Mouse (Mus musculus): Measurements from ENCODE around the gene Gm49776. TPM values are rescaled to one million over a fixed set of nuclear protein-coding genes. Genes with fewer than 3 reads are reported as not detected.
"Not testable (repeated sequence)": the region's sequence is repeated elsewhere in the genome, so short reads cannot be mapped to it uniquely, and the experiment has no call there.

The Gm49776 gene
- polyA plus RNA-seq, 1 experiment = not detected

GRCm38 (mm10) chr16:18198365-18199098, 59.6 kb downstream of the Gm49776 start:
- Histone ChIP-seq H3K4me1 (replicated peaks; ENCODE audit: control insufficient read depth, insufficient read depth, low read length) (no peaks in the 10 kb centered on the region), H3K4me3 (ENCODE audit: control insufficient read depth, insufficient read depth, low read length) (no peak overlapping the region), H3K27me3 (ENCODE audit: control insufficient read depth, insufficient read depth, low read length) (no peaks in the 10 kb centered on the region), H3K36me3 (ENCODE audit: control insufficient read depth, insufficient read depth, low read length) (no peaks in the 10 kb centered on the region), H3K27ac (ENCODE audit: control insufficient read depth, insufficient read depth, low read length) (no peak overlapping the region)
- 93% methylated on average over 10 of the region's 10 CpGs for WGBS
- TF ChIP-seq CTCF (IDR thresholded peaks at IDR 0.05; ENCODE audit: borderline replicate concordance, control insufficient read depth, extremely low read depth, insufficient read depth, low read length, poor library complexity) (no peak), POLR2A (IDR thresholded peaks at IDR 0.05; ENCODE audit: control insufficient read depth, extremely low read depth, insufficient read depth, low read length, poor library complexity) (no peak)
- DNase-seq = no peak

DNA sequence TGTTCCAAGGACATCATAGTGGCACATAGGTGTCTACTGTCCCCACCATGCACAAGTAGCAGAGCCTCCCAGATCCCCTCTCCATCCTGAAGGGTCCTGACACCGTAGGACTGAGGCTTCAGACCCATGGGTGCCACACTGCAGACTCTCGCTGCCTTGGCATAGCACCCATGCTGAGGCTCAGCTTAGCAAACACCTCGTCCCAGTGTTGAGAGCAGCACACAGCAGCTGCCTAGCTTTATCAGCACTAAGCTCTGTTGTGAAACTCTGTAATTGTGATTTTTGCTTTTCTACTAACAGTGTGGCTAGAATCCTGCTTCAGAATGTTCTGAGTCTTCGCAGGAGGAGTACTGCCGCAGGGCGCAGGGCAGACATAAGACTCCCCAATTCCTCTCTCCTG, 60.2 kb downstream of the Gm49776 start:
- no peaks in the 10 kb centered on the region for H3K27me3 ChIP-seq (ENCODE audit: control insufficient read depth, insufficient read depth, low read length)
- H3K4me1 ChIP-seq (replicated peaks; ENCODE audit: control insufficient read depth, insufficient read depth, low read length) = no peaks in the 10 kb centered on the region
- no peak overlapping the region for H3K4me3 ChIP-seq (ENCODE audit: control insufficient read depth, insufficient read depth, low read length)
- H3K36me3 ChIP-seq (ENCODE audit: control insufficient read depth, insufficient read depth, low read length) = no peaks in the 10 kb centered on the region
- no peak for DNase-seq
- no peak overlapping the region for H3K27ac ChIP-seq (ENCODE audit: control insufficient read depth, insufficient read depth, low read length)
- 95% methylated on average over 6 of the region's 6 CpGs for WGBS
- TF ChIP-seq POLR2A (IDR thresholded peaks at IDR 0.05; ENCODE audit: control insufficient read depth, extremely low read depth, insufficient read depth, low read length, poor library complexity) (no peak), CTCF (IDR thresholded peaks at IDR 0.05; ENCODE audit: borderline replicate concordance, control insufficient read depth, extremely low read depth, insufficient read depth, low read length, poor library complexity) (no peak)

DNA sequence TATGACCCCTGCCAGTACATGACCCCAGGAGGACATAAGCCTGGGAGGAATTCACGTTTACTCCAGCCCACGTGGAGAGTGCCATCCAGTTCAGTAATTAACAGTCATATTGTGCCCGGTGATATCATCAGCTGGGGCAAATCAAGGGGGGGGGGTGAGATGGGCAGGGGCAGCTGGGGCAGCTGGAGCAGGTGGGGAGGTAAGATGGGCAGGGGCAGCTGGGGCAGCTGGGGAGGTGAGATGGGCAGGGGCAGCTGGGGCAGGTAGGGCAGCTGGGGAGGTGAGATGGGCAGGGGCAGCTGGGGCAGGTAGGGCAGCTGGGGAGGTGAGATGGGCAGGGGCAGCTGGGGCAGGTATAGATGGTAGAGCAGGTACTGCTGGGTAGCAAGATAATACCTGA, 62.6 kb downstream of the Gm49776 start:
- DNase-seq; H3K4me1 ChIP-seq (replicated peaks; ENCODE audit: control insufficient read depth, insufficient read depth, low read length): not testable (repeated sequence)

More for the DNA sequence above, 62.6 kb downstream of the Gm49776 start:
- H3K36me3 ChIP-seq (ENCODE audit: control insufficient read depth, insufficient read depth, low read length); H3K27ac ChIP-seq (ENCODE audit: control insufficient read depth, insufficient read depth, low read length); H3K27me3 ChIP-seq (ENCODE audit: control insufficient read depth, insufficient read depth, low read length); H3K4me3 ChIP-seq (ENCODE audit: control insufficient read depth, insufficient read depth, low read length): not testable (repeated sequence)
- WGBS = 82% methylated on average over 3 of the region's 3 CpGs

Other genes with a start within 250 kb of the Gm49776 start
- 110 and 117 TPM in 2 replicates for gene Dgcr6, start 205.5 kb downstream of the Gm49776 start, polyA plus RNA-seq (2012; rRNA removed)
- 74.1 and 84.2 TPM in 2 replicates for gene Prodh, start 168.1 kb downstream of the Gm49776 start, polyA plus RNA-seq (2012; rRNA removed)
- 5.7 and 6.6 TPM in 2 replicates for gene Rtn4r, start 130.7 kb downstream of the Gm49776 start, polyA plus RNA-seq (2012; rRNA removed)
- gene Ccdc188, start 40.4 kb downstream of the Gm49776 start, polyA plus RNA-seq (2012; rRNA removed) = 0.08 TPM in 2 replicates
- 316 and 374 TPM in 2 replicates for gene Zdhhc8, start 23.2 kb downstream of the Gm49776 start, polyA plus RNA-seq (2012; rRNA removed)
- gene Trmt2a, start 9.6 kb downstream of the Gm49776 start, polyA plus RNA-seq (2012; rRNA removed) = 96.3 and 98.4 TPM in 2 replicates
- 81.8 and 116 TPM in 2 replicates for gene Ranbp1, start 9.6 kb downstream of the Gm49776 start, polyA plus RNA-seq (2012; rRNA removed)
- 70.0 and 79.3 TPM in 2 replicates for gene Dgcr8, start 30.9 kb upstream of the Gm49776 start, polyA plus RNA-seq (2012; rRNA removed)
- gene Tango2, start 89.8 kb upstream of the Gm49776 start, polyA plus RNA-seq (2012; rRNA removed) = 53.7 and 67.3 TPM in 2 replicates
- gene Arvcf, start 89.9 kb upstream of the Gm49776 start, polyA plus RNA-seq (2012; rRNA removed) = 52.3 and 56.0 TPM in 2 replicates
- gene Txnrd2, start 168.1 kb upstream of the Gm49776 start, polyA plus RNA-seq (2012; rRNA removed) = 10.6 and 10.7 TPM in 2 replicates
- 104 and 108 TPM in 2 replicates for gene Comt, start 168.5 kb upstream of the Gm49776 start, polyA plus RNA-seq (2012; rRNA removed)
- 38.7 and 48.9 TPM in 2 replicates for gene Gnb1l, start 240.4 kb upstream of the Gm49776 start, polyA plus RNA-seq (2012; rRNA removed)
- gene Rtl10, start 240.6 kb upstream of the Gm49776 start, polyA plus RNA-seq (2012; rRNA removed) = 47.0 and 63.6 TPM in 2 replicates